Mouse (Mus musculus) kidney, adult 2 months (tissue): ENCODE results near the gene Cby3. TPM values are rescaled to one million over a fixed set of nuclear protein-coding genes. Genes with fewer than 3 reads are reported as not detected.
A peak's percentile ranks its signal among the peaks of the same experiment; 100 is the strongest.
"Not testable (repeated sequence)": the region's sequence is repeated elsewhere in the genome, so short reads cannot be mapped to it uniquely, and the experiment has no call there.

ENCODE experiments used
- DNase-seq: peaks from one replicate; pipeline ENCODE4 v3.0.0; 2021
- H3K27ac ChIP-seq: fragments of 200-500 bp; 2 replicates; pipeline ENCODE4 v1.5.1; 2012; ENCODE audit warnings: low read depth, low read length, control low read depth, inconsistent platforms; ENCODE audit not compliant: insufficient read depth
- H3K27me3 ChIP-seq: fragments of 200-500 bp; replicated peaks from 2 replicates; pipeline ENCODE4 v1.6.1; 2012; ENCODE audit warnings: mild to moderate bottlenecking, moderate library complexity, low read length, inconsistent platforms; ENCODE audit not compliant: control insufficient read depth, insufficient read depth
- H3K36me3 ChIP-seq: fragments of 200-500 bp; 2 replicates; pipeline ENCODE4 v1.6.1; 2012; ENCODE audit warnings: mild to moderate bottlenecking, moderate library complexity, low read length, inconsistent platforms; ENCODE audit not compliant: control insufficient read depth, insufficient read depth
- H3K4me1 ChIP-seq: fragments of 200-500 bp; 2 replicates; pipeline ENCODE4 v1.6.1; 2011; ENCODE audit warnings: low read length; ENCODE audit not compliant: control insufficient read depth, insufficient read depth
- H3K4me3 ChIP-seq: fragments of 200-500 bp; 2 replicates; pipeline ENCODE4 v1.5.1; 2011; ENCODE audit warnings: mild to moderate bottlenecking, low read depth, low read length, control low read depth; ENCODE audit not compliant: insufficient read depth
- CTCF ChIP-seq: fragments of 200-500 bp; conservative IDR thresholded peaks from 2 replicates; pipeline ENCODE4 v1.5.1; 2011; ENCODE audit warnings: low read depth, mild to moderate bottlenecking, control low read depth, low read length, moderate library complexity, mixed read lengths; ENCODE audit not compliant: insufficient read depth, insufficient read length
- POLR2A ChIP-seq: fragments of 200-500 bp; IDR thresholded peaks from one replicate; pipeline ENCODE4 v1.6.1; 2011; ENCODE audit warnings: low read depth, low read length, control low read depth
- WGBS: fragments of 180-500 bp; shearing (Covaris S2); methylation state at CpG from one replicate; pipeline ENCODE4 v1.1.7; 2018; 5-methylcytosine and 5-hydroxymethylcytosine counted together
- polyA plus RNA-seq: library from polyadenylated mRNA; depleted of rRNA; stranded (reverse); fragments of >200 nt; gene quantifications from 2 replicates; pipeline ENCODE4 v1.2.3, GENCODE M21; 2012

The Cby3 gene
- polyA plus RNA-seq, 1 experiment: 1.3 TPM

DNA sequence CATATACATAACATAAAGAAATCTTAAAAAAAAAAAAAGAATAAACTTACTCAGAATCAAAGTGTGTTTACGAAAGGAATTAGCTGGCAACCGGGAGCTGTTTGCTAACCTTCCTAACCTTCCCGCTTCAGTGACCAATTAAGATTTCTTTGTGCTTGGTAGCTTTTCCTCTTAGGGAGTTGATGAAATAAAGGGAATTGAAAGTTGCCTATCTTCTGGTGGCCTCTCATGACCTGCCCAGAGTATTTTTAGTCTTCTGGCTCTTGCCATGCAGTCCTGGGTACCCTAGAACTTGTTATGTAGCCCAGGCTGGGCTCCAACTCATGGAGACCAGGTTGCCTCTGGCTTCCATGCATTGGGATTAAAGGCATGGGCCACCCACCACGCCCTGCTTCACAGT is 8.8 kb upstream of the Cby3 start:
- no peaks in the 10 kb centered on the region for H3K4me1 ChIP-seq
- H3K4me3 ChIP-seq: no peak overlapping the region
- no peak for TF ChIP-seq POLR2A
- no peak for TF ChIP-seq CTCF
- no peak overlapping the region for H3K27ac ChIP-seq
- no peaks in the 10 kb centered on the region for H3K27me3 ChIP-seq
- WGBS: 60% methylated on average over 4 of the region's 4 CpGs
- DNase-seq: no peak
- no peaks in the 10 kb centered on the region for H3K36me3 ChIP-seq

DNA sequence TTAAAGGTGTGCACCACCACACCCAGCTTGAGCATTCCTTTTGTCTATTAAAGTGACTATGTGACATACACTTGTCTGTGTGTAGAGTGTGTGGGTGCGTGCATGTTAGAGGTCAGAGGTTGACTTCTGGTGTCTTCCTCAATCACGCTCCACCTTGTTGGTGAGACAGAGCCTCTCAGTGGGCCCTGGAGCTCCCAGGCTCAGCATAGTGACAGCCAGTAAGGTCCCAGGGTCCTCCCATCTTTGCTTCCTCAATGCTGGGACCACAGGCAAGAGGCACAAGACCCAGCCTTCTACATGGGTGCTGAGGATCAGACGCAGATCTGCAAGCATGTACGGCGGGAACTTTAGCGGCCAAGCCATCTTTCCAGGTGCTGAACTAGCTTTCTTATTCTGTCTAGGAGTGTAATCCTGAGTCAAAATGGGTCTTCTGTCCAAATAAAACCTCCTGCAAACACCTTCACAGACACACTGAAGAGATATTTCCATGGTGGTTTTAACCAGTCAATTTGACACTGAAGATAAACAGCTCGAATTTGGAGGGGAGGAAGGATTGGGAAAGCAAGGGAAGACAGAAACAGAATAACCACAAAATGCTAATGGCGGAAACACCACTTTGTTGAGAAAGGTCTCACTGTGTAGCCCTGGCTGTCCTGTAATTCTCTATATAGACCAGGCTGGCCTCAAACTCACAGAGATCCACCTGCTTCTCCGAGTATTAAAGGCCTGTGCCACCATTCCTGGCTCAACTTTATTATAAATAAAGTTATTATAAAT is 7.8 kb upstream of the Cby3 start:
- WGBS: 88% methylated on average over 9 of the region's 9 CpGs
- H3K4me3 ChIP-seq: no peak overlapping the region
- no peaks in the 10 kb centered on the region for H3K36me3 ChIP-seq
- H3K4me1 ChIP-seq: no peaks in the 10 kb centered on the region
- TF ChIP-seq CTCF: no peak
- no peak for TF ChIP-seq POLR2A
- no peak for DNase-seq
- no peaks in the 10 kb centered on the region for H3K27me3 ChIP-seq
- no peak overlapping the region for H3K27ac ChIP-seq

DNA sequence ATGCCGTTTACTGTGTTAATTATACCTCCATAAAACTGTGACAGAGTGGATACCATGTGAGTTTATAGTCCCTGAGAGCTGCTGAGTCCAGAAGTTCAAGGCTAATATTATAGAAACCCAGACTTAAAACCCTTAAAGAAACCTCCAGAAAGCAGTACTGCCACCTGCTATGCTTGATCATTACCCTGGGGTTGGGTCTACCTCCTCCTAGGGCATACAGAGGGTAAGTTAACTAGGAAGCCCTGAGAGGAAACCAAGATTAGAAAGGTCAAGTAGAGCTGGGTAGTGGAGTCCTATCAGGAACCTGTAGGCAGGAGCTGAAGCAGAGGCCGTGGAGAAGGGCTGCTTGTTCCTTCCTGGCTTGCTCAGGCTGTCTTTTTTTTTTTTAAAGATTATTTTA is 2.1 kb upstream of the Cby3 start:
- no peak for DNase-seq
- no peak overlapping the region for H3K4me3 ChIP-seq
- H3K27ac ChIP-seq: no peak overlapping the region
- H3K27me3 ChIP-seq: no peaks in the 10 kb centered on the region
- H3K4me1 ChIP-seq: peaks cover 18% of the 10 kb centered on the region
- TF ChIP-seq POLR2A (no peak), CTCF (no peak)
- WGBS: 67% methylated on average over 2 of the region's 2 CpGs
- no peaks in the 10 kb centered on the region for H3K36me3 ChIP-seq

DNA sequence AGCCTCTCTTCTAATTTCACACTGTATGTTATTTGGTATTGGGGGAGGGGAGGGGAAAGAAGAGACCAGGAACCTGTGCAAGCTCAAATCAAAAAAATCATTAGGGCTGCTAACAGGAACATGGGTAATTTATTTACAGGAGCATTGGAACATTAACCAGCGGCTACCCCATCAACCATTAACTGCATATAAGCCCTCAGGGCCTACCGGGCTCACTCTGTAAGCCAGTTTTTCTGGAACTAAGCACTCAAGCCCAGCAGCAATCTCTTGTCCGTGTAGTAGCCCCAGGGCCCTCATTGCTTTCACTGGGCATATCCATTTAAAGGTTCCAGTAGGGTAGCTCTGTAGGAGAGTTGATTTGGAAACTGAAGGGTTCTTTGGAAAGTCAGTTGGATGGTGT is 589 bp downstream of the Cby3 start:
- no peak overlapping the region for H3K4me3 ChIP-seq
- 27% methylated on average over 3 of the region's 3 CpGs for WGBS
- H3K4me1 ChIP-seq: peaks cover 21% of the 10 kb centered on the region
- no peaks in the 10 kb centered on the region for H3K27me3 ChIP-seq
- H3K36me3 ChIP-seq: no peaks in the 10 kb centered on the region
- TF ChIP-seq POLR2A (no peak), CTCF (no peak)
- DNase-seq: peak; percentile 95
- peak overlapping the region; percentile 93 for H3K27ac ChIP-seq

- TF ChIP-seq CTCF: no peak
- TF ChIP-seq POLR2A: no peak
- peak overlapping the region; percentile 93 for H3K27ac ChIP-seq
- H3K4me1 ChIP-seq: peaks cover 21% of the 10 kb centered on the region
- peak; percentile 42 for DNase-seq
- H3K27me3 ChIP-seq: no peaks in the 10 kb centered on the region
- WGBS: 41% methylated on average over 1 of the region's 1 CpGs
- no peaks in the 10 kb centered on the region for H3K36me3 ChIP-seq
- H3K4me3 ChIP-seq: no peak overlapping the region
Observed at GRCm38 (mm10) chr11:50355395-50355794, 1.1 kb downstream of the Cby3 start.

- Histone ChIP-seq H3K36me3 (no peaks in the 10 kb centered on the region), H3K27ac (peak overlapping the region; percentile 6; the same call in 1 of the 2 replicates), H3K4me1 (peaks cover 16% of the 10 kb centered on the region), H3K4me3 (peak overlapping the region; percentile 83), H3K27me3 (no peaks in the 10 kb centered on the region)
- no peak for TF ChIP-seq POLR2A
- TF ChIP-seq CTCF: no peak
- 4% methylated on average over 74 of the region's 74 CpGs for WGBS
- DNase-seq: peak; percentile 54
Observed at GRCm38 (mm10) chr11:50358950-50359861, 4.9 kb downstream of the Cby3 start.

DNA sequence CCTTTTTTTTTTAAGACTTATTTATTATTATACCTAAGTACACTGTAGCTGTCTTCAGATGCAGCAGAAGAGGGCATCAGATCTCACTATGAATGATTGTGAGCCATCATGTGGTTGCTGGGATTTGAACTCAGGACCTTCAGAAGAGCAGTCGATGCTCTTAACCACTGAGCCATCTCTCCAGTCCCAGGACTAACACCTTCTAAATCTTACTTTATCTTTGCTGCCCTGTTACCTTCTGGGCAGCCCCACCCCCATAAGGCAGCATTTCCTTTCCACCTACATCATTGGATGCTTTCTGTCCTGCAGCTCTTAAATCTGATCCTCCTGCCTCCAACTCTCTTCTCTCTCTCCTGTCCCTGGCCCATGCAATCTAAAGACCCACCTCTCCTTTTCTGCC is 7.0 kb downstream of the Cby3 start:
- not testable (repeated sequence) for H3K27ac ChIP-seq, H3K27me3 ChIP-seq, H3K4me1 ChIP-seq, DNase-seq, H3K36me3 ChIP-seq, H3K4me3 ChIP-seq
- WGBS: 90% methylated on average over 1 of the region's 1 CpGs
